Mouse (Mus musculus): ENCODE data around the gene Ace.

DNA sequence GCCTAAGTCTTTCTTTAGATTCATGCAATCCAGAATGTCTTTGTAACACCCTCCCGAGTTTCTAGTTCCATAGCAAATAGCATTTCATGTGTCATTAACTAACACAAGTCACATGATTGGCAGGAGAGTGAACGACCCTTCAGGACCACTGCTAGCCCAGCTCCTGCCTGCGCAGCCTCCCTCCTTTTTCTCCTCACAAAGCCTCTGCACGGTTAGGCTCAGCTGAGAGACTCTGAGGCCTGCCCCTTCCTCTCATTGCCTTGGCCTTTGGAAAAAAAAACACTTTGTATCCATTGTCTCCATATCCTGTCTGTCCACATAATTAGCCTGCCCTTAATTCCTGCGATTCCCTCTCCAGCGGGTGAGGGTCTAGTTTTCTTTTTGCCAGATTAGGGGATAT is 10.2 kb upstream of the Ace start:
- no peak for TF ChIP-seq CTCF (IDR thresholded peaks at IDR 0.05; ENCODE audit: low read depth)
- no peak for TF ChIP-seq EP300 (IDR thresholded peaks at IDR 0.05; ENCODE audit: low read depth)

Data from heart, postnatal 0 days (tissue).